Comparison of ENCODE assay signal across 8 mouse cellular contexts in genomic region chr6:128837454-128838341, GRCm38 (mm10). TPM values are rescaled to one million over a fixed set of nuclear protein-coding genes. Genes with fewer than 3 reads are reported as not detected.
DNase-seq lines count a peak whose midpoint lies in the region; ATAC-seq and TF ChIP-seq lines count a peak whose summit lies in the region.
"Had no signal": no experiment of that assay in that cellular context is flagged by ENCODE, and none has a peak within 500 bp of the region (broad histone marks: within the 10 kb centered on the region; RNA-seq: fewer than 3 reads in every experiment).

No protein-coding gene starts in this region.

- no peaks in the 10 kb centered on the region for H3K9me3 ChIP-seq in forebrain, postnatal 0 days (ENCODE audit: low read length)
- H3K9me3 ChIP-seq in limb, embryonic 14.5 days (ENCODE audit: control insufficient read depth, low read length) = no peaks in the 10 kb centered on the region

- TF ChIP-seq CTCF in spleen, adult 2 months (IDR thresholded peaks at IDR 0.05; ENCODE audit: extremely low read depth, insufficient read depth, insufficient read length, insufficient replicate concordance) = no peak
- TF ChIP-seq CTCF in forebrain, postnatal 0 days (IDR thresholded peaks at IDR 0.05; ENCODE audit: low read depth) = no peak

- H3K4me2 ChIP-seq in forebrain, postnatal 0 days (ENCODE audit: low read depth) = peak overlapping the region; percentile 51
- peak overlapping the region; percentile 49 for H3K4me2 ChIP-seq in limb, embryonic 14.5 days (replicated peaks; ENCODE audit: low read depth, low read length, severe bottlenecking)

- peaks cover 14% of the 10 kb centered on the region for H3K4me1 ChIP-seq in spleen, adult 2 months (ENCODE audit: control insufficient read depth, insufficient read depth, insufficient read length)
- 0 out of 2 replicates have a peak, but pooled peaks cover 5% of the 10 kb centered on the region for H3K4me1 ChIP-seq in forebrain, postnatal 0 days (ENCODE audit: insufficient read depth)
- peaks cover 6% of the 10 kb centered on the region; the same call in 1 of the 2 replicates for H3K4me1 ChIP-seq in limb, embryonic 14.5 days (ENCODE audit: control insufficient read depth, insufficient read depth, low read length)

- 9% methylated on average over 14 of the region's 14 CpGs for WGBS in spleen, adult 2 months
- under 1% methylated on average over 14 of the region's 14 CpGs for WGBS in forebrain, postnatal 0 days
- 3% methylated on average over 14 of the region's 14 CpGs for WGBS in limb, embryonic 14.5 days

- no peak for TF ChIP-seq POLR2A in spleen, adult 2 months (IDR thresholded peaks at IDR 0.05; ENCODE audit: low read depth, low read length)
- TF ChIP-seq POLR2A in limb, embryonic 14.5 days (IDR thresholded peaks at IDR 0.05; ENCODE audit: borderline replicate concordance, extremely low read depth, insufficient read depth, insufficient read length) = peak; percentile 31; the same call in 1 of the 2 replicates

- no peak for DNase-seq in spleen, adult 2 months (ENCODE audit: low read depth in 1 of 2, low spot score in 2 of 2)
- DNase-seq in spleen, postnatal 4 days (ENCODE audit: low spot score in 2 of 2) = no peak
- peak; percentile 23 for DNase-seq in cerebellum, adult 8-10 months
- no peak for DNase-seq in forebrain, postnatal 0 days
- DNase-seq in limb, embryonic 14.5 days (ENCODE audit: low spot score) = peak; percentile 69
- DNase-seq in ovary, postnatal 36 days (ENCODE audit: low spot score) = peak; percentile 19

- H3K36me3 ChIP-seq in spleen, adult 2 months (ENCODE audit: control insufficient read depth, insufficient read depth, low read length) = no peaks in the 10 kb centered on the region
- no peaks in the 10 kb centered on the region for H3K36me3 ChIP-seq in forebrain, postnatal 0 days (ENCODE audit: insufficient read depth)
- no peaks in the 10 kb centered on the region for H3K36me3 ChIP-seq in limb, embryonic 14.5 days (ENCODE audit: control insufficient read depth, insufficient read depth, low read length)

- H3K27me3 ChIP-seq in spleen, adult 2 months (ENCODE audit: control insufficient read depth, insufficient read depth, low read length) = no peaks in the 10 kb centered on the region
- H3K27me3 ChIP-seq in forebrain, postnatal 0 days (ENCODE audit: insufficient read depth, low read length) = no peaks in the 10 kb centered on the region
- no peaks in the 10 kb centered on the region for H3K27me3 ChIP-seq in limb, embryonic 14.5 days (ENCODE audit: control insufficient read depth, insufficient read depth, low read length)

- peak overlapping the region; percentile 97 for H3K4me3 ChIP-seq in spleen, adult 2 months (ENCODE audit: extremely low read depth, insufficient read depth, insufficient read length)
- peak overlapping the region; percentile 91 for H3K4me3 ChIP-seq in forebrain, postnatal 0 days (ENCODE audit: low read depth, low read length)
- peak overlapping the region; percentile 83 for H3K4me3 ChIP-seq in limb, embryonic 14.5 days (replicated peaks; ENCODE audit: low read length)

- peak; percentile 52 for ATAC-seq in forebrain, postnatal 0 days
- ATAC-seq in limb, embryonic 14.5 days (ENCODE audit: low FRiP score, low read depth) = peak; percentile 16
- no peak for ATAC-seq in megakaryocyte progenitor cell, adult 5-6 weeks (replicated peaks; ENCODE audit: poor library complexity)

- H3K27ac ChIP-seq in spleen, adult 2 months (ENCODE audit: insufficient read depth, low read length) = peak overlapping the region; percentile 93
- peak overlapping the region; percentile 96 for H3K27ac ChIP-seq in forebrain, postnatal 0 days (ENCODE audit: low read depth, low read length)
- peak overlapping the region; percentile 85 for H3K27ac ChIP-seq in limb, embryonic 14.5 days (replicated peaks; ENCODE audit: low read depth, low read length)

- peak overlapping the region; percentile 93 for H3K9ac ChIP-seq in forebrain, postnatal 0 days
- peak overlapping the region; percentile 93 for H3K9ac ChIP-seq in limb, embryonic 14.5 days (ENCODE audit: low read depth, low read length, severe bottlenecking)

RNA-seq across cellular contexts. Expression of gene Klrb1b, which starts 11.6 kb away (rescaled TPM):
- 0.62 and 1.7 TPM in 2 replicates for polyA plus RNA-seq in spleen, adult 2 months (2012; rRNA removed)
- total RNA-seq in forebrain, postnatal 0 days (2014; rRNA removed) = not detected in 2 replicates
- not detected in 2 replicates for polyA plus RNA-seq in forebrain, postnatal 0 days (2015; fragmentation: Nextera tagmentation; extraction: Ambion mirVana)
- polyA plus RNA-seq in limb, embryonic 14.5 days (2012; rRNA removed) = 0.12 and 0.40 TPM in 2 replicates
- 0.23 and 0.39 TPM in 2 replicates for polyA plus RNA-seq in limb, embryonic 14.5 days (2014; fragmentation: Nextera tagmentation; extraction: Ambion mirVana)
- 0.32 and 1.4 TPM in 2 replicates for total RNA-seq in megakaryocyte progenitor cell, adult 5-6 weeks (2015)
- not detected in 2 replicates for total RNA-seq in megakaryocyte progenitor cell, adult 5-6 weeks (2017)
- total RNA-seq: layer of hippocampus, postnatal 10 days had no signal

RNA-seq across cellular contexts. Expression of gene Gm44511, which starts 11.6 kb away (rescaled TPM):
- polyA plus RNA-seq in spleen, adult 2 months (2012; rRNA removed) = 0.23 and 0.53 TPM in 2 replicates
- not detected in 2 replicates for total RNA-seq in forebrain, postnatal 0 days (2014; rRNA removed)
- polyA plus RNA-seq in forebrain, postnatal 0 days (2015; fragmentation: Nextera tagmentation; extraction: Ambion mirVana) = not detected in 2 replicates
- 0.33 TPM in 1 of 2 replicates, not detected in the other for polyA plus RNA-seq in limb, embryonic 14.5 days (2012; rRNA removed)
- polyA plus RNA-seq in limb, embryonic 14.5 days (2014; fragmentation: Nextera tagmentation; extraction: Ambion mirVana) = not detected in 2 replicates
- total RNA-seq in megakaryocyte progenitor cell, adult 5-6 weeks (2015) = not detected in 2 replicates
- total RNA-seq in megakaryocyte progenitor cell, adult 5-6 weeks (2017) = not detected in 2 replicates
- total RNA-seq: layer of hippocampus, postnatal 10 days had no signal

RNA-seq across cellular contexts. Expression of gene Klrb1c, which starts 48.7 kb away (rescaled TPM):
- 3.0 and 8.5 TPM in 2 replicates for polyA plus RNA-seq in spleen, adult 2 months (2012; rRNA removed)
- total RNA-seq in forebrain, postnatal 0 days (2014; rRNA removed) = 0.08 and 0.24 TPM in 2 replicates
- 0.24 TPM in 1 of 2 replicates, not detected in the other for polyA plus RNA-seq in forebrain, postnatal 0 days (2015; fragmentation: Nextera tagmentation; extraction: Ambion mirVana)
- 0.15 TPM in 1 of 2 replicates, not detected in the other for polyA plus RNA-seq in limb, embryonic 14.5 days (2012; rRNA removed)
- polyA plus RNA-seq in limb, embryonic 14.5 days (2014; fragmentation: Nextera tagmentation; extraction: Ambion mirVana) = 0.14 TPM in 1 of 2 replicates, not detected in the other
- 0.07 and 0.96 TPM in 2 replicates for total RNA-seq in megakaryocyte progenitor cell, adult 5-6 weeks (2015)
- total RNA-seq in megakaryocyte progenitor cell, adult 5-6 weeks (2017) = 0.37 and 0.51 TPM in 2 replicates

RNA-seq across cellular contexts. Expression of gene Clec2i, which starts 49.7 kb away (rescaled TPM):
- 5.0 and 9.6 TPM in 2 replicates for polyA plus RNA-seq in spleen, adult 2 months (2012; rRNA removed)
- total RNA-seq in forebrain, postnatal 0 days (2014; rRNA removed) = not detected in 2 replicates
- polyA plus RNA-seq in forebrain, postnatal 0 days (2015; fragmentation: Nextera tagmentation; extraction: Ambion mirVana) = 0.11 TPM in 1 of 2 replicates, not detected in the other
- polyA plus RNA-seq in limb, embryonic 14.5 days (2012; rRNA removed) = 0.16 and 0.17 TPM in 2 replicates
- 0.14 TPM in 1 of 2 replicates, not detected in the other for polyA plus RNA-seq in limb, embryonic 14.5 days (2014; fragmentation: Nextera tagmentation; extraction: Ambion mirVana)
- 3.1 and 6.7 TPM in 2 replicates for total RNA-seq in megakaryocyte progenitor cell, adult 5-6 weeks (2015)
- total RNA-seq in megakaryocyte progenitor cell, adult 5-6 weeks (2017) = 4.8 and 9.2 TPM in 2 replicates
- total RNA-seq: layer of hippocampus, postnatal 10 days had no signal

RNA-seq across cellular contexts. Expression of gene BC035044, which starts 53.2 kb away (rescaled TPM):
- 16.3 and 22.9 TPM in 2 replicates for polyA plus RNA-seq in spleen, adult 2 months (2012; rRNA removed)
- 0.38 and 0.54 TPM in 2 replicates for total RNA-seq in forebrain, postnatal 0 days (2014; rRNA removed)
- polyA plus RNA-seq in forebrain, postnatal 0 days (2015; fragmentation: Nextera tagmentation; extraction: Ambion mirVana) = 0.36 and 0.41 TPM in 2 replicates
- 0.67 and 0.77 TPM in 2 replicates for polyA plus RNA-seq in limb, embryonic 14.5 days (2012; rRNA removed)
- polyA plus RNA-seq in limb, embryonic 14.5 days (2014; fragmentation: Nextera tagmentation; extraction: Ambion mirVana) = 1.2 and 1.5 TPM in 2 replicates
- 237 and 280 TPM in 2 replicates for total RNA-seq in megakaryocyte progenitor cell, adult 5-6 weeks (2015)
- 243 and 287 TPM in 2 replicates for total RNA-seq in megakaryocyte progenitor cell, adult 5-6 weeks (2017)

Comparison
In these comparisons a context has a peak if more than half of its experiments do, and no peak if none do; other contexts are left out.
1. DNase-seq: peak in cerebellum, adult 8-10 months (single experiment), limb, embryonic 14.5 days (single experiment) and ovary, postnatal 36 days (single experiment); none in spleen, adult 2 months (0 of 2), spleen, postnatal 4 days (0 of 2) and forebrain, postnatal 0 days (single experiment).
2. Peak in every context shown above with its lines, with median percentiles within 50 percentile points of each other: H3K27ac ChIP-seq and H3K4me3 ChIP-seq.